Mouse (Mus musculus) hindbrain, embryonic 12.5 days (tissue): ENCODE data around the gene Dagla. TPM values are rescaled to one million over a fixed set of nuclear protein-coding genes. Genes with fewer than 3 reads are reported as not detected.

Experiments
- ATAC-seq: fragments of 200-750 bp; cut with Nextera tagmentation; 2 replicates; pipeline ENCODE4 v1.8.0; 2017; ENCODE audit warnings: moderate TSS enrichment; ENCODE audit not compliant: low FRiP score
- H3K27ac ChIP-seq: fragments of 300-500 bp; sonication (generic); 2 replicates; pipeline ENCODE4 v1.5.1; 2016; ENCODE audit warnings: mild to moderate bottlenecking
- H3K27me3 ChIP-seq: fragments of 300-500 bp; sonication (generic); 2 replicates; pipeline ENCODE4 v1.6.1; 2016; ENCODE audit warnings: mild to moderate bottlenecking
- H3K36me3 ChIP-seq: fragments of 300-500 bp; sonication (generic); 2 replicates; pipeline ENCODE4 v1.6.1; 2016; ENCODE audit warnings: mild to moderate bottlenecking
- H3K4me1 ChIP-seq: fragments of 300-500 bp; sonication (generic); 2 replicates; pipeline ENCODE4 v1.6.1; 2016
- H3K4me2 ChIP-seq: fragments of 300-500 bp; sonication (generic); replicated peaks from 2 replicates; pipeline ENCODE4 v1.6.1; 2016; ENCODE audit warnings: mild to moderate bottlenecking
- H3K4me3 ChIP-seq: fragments of 300-500 bp; sonication (generic); 2 replicates; pipeline ENCODE4 v1.5.1; 2016; ENCODE audit warnings: mild to moderate bottlenecking
- H3K9ac ChIP-seq: fragments of 300-500 bp; sonication (generic); 2 replicates; pipeline ENCODE4 v1.6.1; 2016; ENCODE audit warnings: mild to moderate bottlenecking, moderate library complexity
- H3K9me3 ChIP-seq: fragments of 300-500 bp; sonication (generic); replicated peaks from 2 replicates; pipeline ENCODE4 v1.6.1; 2016; ENCODE audit warnings: mild to moderate bottlenecking
- WGBS: fragments of 180-500 bp; shearing (Covaris S2); methylation state at CpG from one replicate; pipeline ENCODE4 v1.1.7; 2016; 5-methylcytosine and 5-hydroxymethylcytosine counted together
- polyA plus RNA-seq: library from polyadenylated mRNA; unstranded; fragments of >200 nt; fragmentation: Nextera tagmentation; extraction: Ambion mirVana; gene quantifications from 2 replicates; pipeline ENCODE4 v1.2.1, GENCODE M21; 2016

Gene Dagla
- polyA plus RNA-seq, 1 experiment from 2014 or later = 5.1 TPM

DNA sequence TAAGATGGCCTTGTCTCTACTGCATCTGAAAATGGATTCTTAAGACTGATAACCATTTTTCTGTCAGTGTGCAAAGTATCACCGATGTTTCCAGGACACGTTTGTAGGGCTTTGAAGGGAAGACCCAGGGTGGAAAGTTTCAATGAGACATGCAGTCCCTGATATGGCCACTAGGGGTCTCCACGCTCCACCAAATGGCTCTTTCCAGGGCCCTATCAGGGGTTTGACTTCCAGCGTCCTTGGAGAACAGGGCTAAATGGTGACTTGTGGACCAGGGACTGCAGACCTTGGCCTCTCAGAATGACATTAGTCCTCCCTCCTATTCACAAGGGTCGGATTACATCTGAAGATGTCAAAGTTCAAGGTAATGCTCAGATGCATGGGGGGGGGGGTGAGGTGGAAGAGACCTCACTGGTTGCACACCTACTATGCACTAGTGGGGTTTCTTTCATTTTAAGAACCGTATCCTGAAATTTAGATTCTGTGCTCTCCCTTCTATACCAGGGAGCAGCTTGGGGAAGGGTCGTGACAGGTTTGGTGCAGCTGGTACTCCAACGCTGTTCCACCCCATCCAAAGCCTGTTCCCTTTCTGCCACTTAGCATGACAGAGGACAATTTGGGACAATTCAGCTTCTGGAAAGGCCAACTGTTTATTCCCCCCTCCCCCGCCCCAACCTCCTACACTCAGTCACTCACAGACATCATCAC is 29.0 kb upstream of the Dagla start:
- Histone ChIP-seq H3K4me3 (no peak overlapping the region), H3K36me3 (no peaks in the 10 kb centered on the region), H3K27me3 (peaks cover 11% of the 10 kb centered on the region; the same call in 1 of the 2 replicates), H3K4me2 (no peak overlapping the region), H3K9me3 (no peaks in the 10 kb centered on the region), H3K4me1 (peaks cover 8% of the 10 kb centered on the region; the same call in 1 of the 2 replicates), H3K27ac (no peak overlapping the region), H3K9ac (no peak overlapping the region)
- peak; percentile 78 for ATAC-seq
- 35% methylated on average over 9 of the region's 9 CpGs for WGBS

GRCm38 (mm10) chr19:10331706-10332105 is 27.0 kb upstream of the Dagla start:
- H3K9me3 ChIP-seq = no peaks in the 10 kb centered on the region
- H3K27ac ChIP-seq = no peak overlapping the region
- no peaks in the 10 kb centered on the region for H3K36me3 ChIP-seq
- no peak overlapping the region for H3K9ac ChIP-seq
- no peak for ATAC-seq
- H3K4me3 ChIP-seq = no peak overlapping the region
- WGBS = 77% methylated on average over 4 of the region's 4 CpGs
- H3K4me1 ChIP-seq = peaks cover 6% of the 10 kb centered on the region; the same call in 1 of the 2 replicates
- H3K27me3 ChIP-seq = 0 out of 2 replicates have a peak, but pooled peaks cover 1% of the 10 kb centered on the region
- H3K4me2 ChIP-seq = no peak overlapping the region

DNA sequence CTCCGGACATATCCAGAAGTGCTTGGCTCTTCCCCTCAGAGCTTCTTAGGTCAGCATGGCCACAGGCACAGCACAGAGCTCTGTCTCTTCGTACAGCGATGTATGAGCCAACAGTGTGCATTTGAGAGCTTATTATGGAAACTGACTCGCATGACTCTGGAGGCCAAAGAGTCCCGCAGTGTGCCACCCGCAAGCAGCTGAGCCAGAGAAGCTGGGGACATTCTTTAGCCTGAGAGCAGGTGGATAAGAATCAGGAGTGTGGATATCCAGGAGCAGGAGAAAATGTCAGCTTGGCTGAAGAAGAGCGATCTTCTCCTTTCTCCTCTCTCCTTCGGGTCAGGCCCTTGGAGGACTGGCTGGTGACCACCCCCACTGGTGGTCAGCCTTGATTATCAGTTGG is 24.4 kb upstream of the Dagla start:
- 89% methylated on average over 8 of the region's 8 CpGs for WGBS
- H3K4me2 ChIP-seq = no peak overlapping the region
- H3K4me1 ChIP-seq = no peaks in the 10 kb centered on the region
- no peaks in the 10 kb centered on the region for H3K9me3 ChIP-seq
- H3K27ac ChIP-seq = no peak overlapping the region
- no peak for ATAC-seq
- no peak overlapping the region for H3K9ac ChIP-seq
- no peaks in the 10 kb centered on the region for H3K27me3 ChIP-seq
- no peaks in the 10 kb centered on the region for H3K36me3 ChIP-seq
- H3K4me3 ChIP-seq = no peak overlapping the region

GRCm38 (mm10) chr19:10326609-10327008 is 21.9 kb upstream of the Dagla start:
- ATAC-seq = no peak
- WGBS = 53% methylated on average over 3 of the region's 3 CpGs
- H3K9ac ChIP-seq = no peak overlapping the region

DNA sequence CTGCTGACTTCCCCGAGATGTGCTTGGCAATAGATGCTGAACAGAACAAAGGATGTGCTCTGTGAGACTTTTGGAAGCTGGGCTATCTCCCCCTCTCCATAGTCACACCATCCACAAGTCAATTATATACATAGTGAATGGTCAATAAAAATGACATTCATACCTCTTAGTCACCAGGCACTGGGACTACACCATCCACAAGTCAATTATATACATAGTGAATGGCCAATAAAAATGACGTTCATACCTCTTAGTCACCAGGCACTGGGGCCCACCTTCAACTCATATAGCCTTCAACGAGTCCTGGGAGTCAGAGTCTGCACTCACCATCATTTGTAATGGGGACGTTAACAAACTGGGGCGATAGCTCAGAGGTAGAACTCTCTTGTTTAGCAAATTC is 19.2 kb upstream of the Dagla start:
- no peak overlapping the region for H3K4me3 ChIP-seq
- no peak overlapping the region for H3K4me2 ChIP-seq
- no peaks in the 10 kb centered on the region for H3K9me3 ChIP-seq
- 0 out of 2 replicates have a peak, but pooled peaks cover 4% of the 10 kb centered on the region for H3K4me1 ChIP-seq
- no peaks in the 10 kb centered on the region for H3K36me3 ChIP-seq
- H3K9ac ChIP-seq = no peak overlapping the region
- no peak overlapping the region for H3K27ac ChIP-seq
- ATAC-seq = no peak
- H3K27me3 ChIP-seq = no peaks in the 10 kb centered on the region; the same call in 1 of the 2 replicates
- WGBS = 85% methylated on average over 5 of the region's 5 CpGs

More at GRCm38 (mm10) chr19:10326609-10327008, 21.9 kb upstream of the Dagla start:
- no peaks in the 10 kb centered on the region for H3K36me3 ChIP-seq
- no peak overlapping the region for H3K4me2 ChIP-seq
- H3K27ac ChIP-seq = no peak overlapping the region
- H3K4me1 ChIP-seq = 0 out of 2 replicates have a peak, but pooled peaks cover 4% of the 10 kb centered on the region
- no peaks in the 10 kb centered on the region; the same call in 1 of the 2 replicates for H3K27me3 ChIP-seq
- no peaks in the 10 kb centered on the region for H3K9me3 ChIP-seq
- no peak overlapping the region for H3K4me3 ChIP-seq

DNA sequence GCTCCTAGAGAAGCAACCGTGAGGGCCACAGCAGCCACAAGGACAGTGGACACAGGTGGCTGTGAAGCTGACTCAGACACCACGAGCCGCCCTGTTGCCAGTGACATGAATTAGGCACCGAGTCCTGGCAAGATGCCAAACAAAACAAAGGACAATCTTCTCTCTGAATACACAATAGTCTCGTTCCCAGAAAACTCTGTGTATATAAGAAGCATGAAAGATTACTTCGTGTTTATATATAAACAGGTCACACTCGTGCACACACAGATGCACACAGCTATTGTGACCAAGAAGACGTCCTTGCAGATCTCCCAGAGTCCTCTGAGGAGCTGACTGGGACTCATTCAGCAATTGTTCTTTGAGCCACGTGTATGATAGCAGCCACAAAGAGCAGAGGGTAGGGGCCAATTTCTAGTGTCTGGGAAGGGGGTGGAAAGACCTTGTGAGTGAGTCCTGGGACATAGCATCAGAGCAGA is 18.7 kb upstream of the Dagla start:
- 0 out of 2 replicates have a peak, but pooled peaks have one; percentile 35 for ATAC-seq
- H3K4me2 ChIP-seq = no peak overlapping the region
- 29% methylated on average over 9 of the region's 9 CpGs for WGBS
- H3K27me3 ChIP-seq = no peaks in the 10 kb centered on the region; the same call in 1 of the 2 replicates
- 0 out of 2 replicates have a peak, but pooled peaks cover 4% of the 10 kb centered on the region for H3K4me1 ChIP-seq
- no peak overlapping the region for H3K4me3 ChIP-seq
- H3K36me3 ChIP-seq = no peaks in the 10 kb centered on the region
- H3K27ac ChIP-seq = no peak overlapping the region
- no peak overlapping the region for H3K9ac ChIP-seq
- no peaks in the 10 kb centered on the region for H3K9me3 ChIP-seq

DNA sequence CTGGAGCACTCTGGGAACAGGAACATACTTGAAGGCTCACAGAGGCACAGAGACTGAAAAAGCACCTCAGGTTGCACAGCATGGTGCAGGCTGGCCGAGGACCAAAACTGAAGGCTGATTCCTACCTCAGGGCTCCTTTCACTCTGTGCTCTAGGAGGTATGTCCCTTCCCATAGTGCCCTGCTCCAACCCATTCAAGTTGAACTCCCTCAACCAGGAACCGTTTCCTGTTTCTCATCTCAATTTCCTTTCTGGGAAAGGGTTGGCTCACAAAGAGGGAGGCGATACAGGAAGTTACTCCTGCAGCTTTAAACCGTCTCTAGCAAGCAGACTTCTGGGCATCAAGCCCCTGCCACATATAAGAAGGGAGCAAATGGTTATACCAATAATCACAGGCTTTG is 13.1 kb upstream of the Dagla start:
- H3K4me3 ChIP-seq = no peak overlapping the region
- ATAC-seq = no peak
- WGBS = 62% methylated on average over 4 of the region's 4 CpGs

GRCm38 (mm10) chr19:10317358-10317757 is 12.7 kb upstream of the Dagla start:
- no peak overlapping the region for H3K27ac ChIP-seq
- no peak for ATAC-seq
- no peaks in the 10 kb centered on the region for H3K4me1 ChIP-seq
- 86% methylated on average over 2 of the region's 2 CpGs for WGBS
- H3K9me3 ChIP-seq = no peaks in the 10 kb centered on the region
- H3K9ac ChIP-seq = no peak overlapping the region
- no peak overlapping the region for H3K4me2 ChIP-seq
- peaks cover 2% of the 10 kb centered on the region; the same call in 1 of the 2 replicates for H3K27me3 ChIP-seq
- H3K4me3 ChIP-seq = no peak overlapping the region
- H3K36me3 ChIP-seq = no peaks in the 10 kb centered on the region

More for the DNA sequence above, 13.1 kb upstream of the Dagla start:
- Histone ChIP-seq H3K27ac (no peak overlapping the region), H3K36me3 (no peaks in the 10 kb centered on the region), H3K27me3 (peaks cover 2% of the 10 kb centered on the region; the same call in 1 of the 2 replicates), H3K4me1 (no peaks in the 10 kb centered on the region), H3K9me3 (no peaks in the 10 kb centered on the region), H3K4me2 (no peak overlapping the region), H3K9ac (no peak overlapping the region)

GRCm38 (mm10) chr19:10316956-10317355 is 12.3 kb upstream of the Dagla start:
- whole genome bisulfite sequencing = 71% methylated on average over 4 of the region's 4 CpGs
- ATAC-seq = no peak
- H3K27ac ChIP-seq = no peak overlapping the region

GRCm38 (mm10) chr19:10312072-10312471 is 7.4 kb upstream of the Dagla start:
- Histone ChIP-seq H3K9me3 (no peaks in the 10 kb centered on the region), H3K9ac (no peak overlapping the region), H3K4me2 (no peak overlapping the region), H3K27ac (no peak overlapping the region), H3K4me1 (peaks cover 9% of the 10 kb centered on the region), H3K27me3 (peaks cover 11% of the 10 kb centered on the region), H3K4me3 (no peak overlapping the region), H3K36me3 (no peaks in the 10 kb centered on the region)
- WGBS = 67% methylated on average over 8 of the region's 8 CpGs
- no peak for ATAC-seq

More at GRCm38 (mm10) chr19:10316956-10317355, 12.3 kb upstream of the Dagla start:
- no peaks in the 10 kb centered on the region for H3K36me3 ChIP-seq
- H3K4me1 ChIP-seq = no peaks in the 10 kb centered on the region
- H3K27me3 ChIP-seq = peaks cover 2% of the 10 kb centered on the region; the same call in 1 of the 2 replicates
- H3K9ac ChIP-seq = no peak overlapping the region
- H3K4me3 ChIP-seq = no peak overlapping the region
- H3K9me3 ChIP-seq = no peaks in the 10 kb centered on the region
- no peak overlapping the region for H3K4me2 ChIP-seq

DNA sequence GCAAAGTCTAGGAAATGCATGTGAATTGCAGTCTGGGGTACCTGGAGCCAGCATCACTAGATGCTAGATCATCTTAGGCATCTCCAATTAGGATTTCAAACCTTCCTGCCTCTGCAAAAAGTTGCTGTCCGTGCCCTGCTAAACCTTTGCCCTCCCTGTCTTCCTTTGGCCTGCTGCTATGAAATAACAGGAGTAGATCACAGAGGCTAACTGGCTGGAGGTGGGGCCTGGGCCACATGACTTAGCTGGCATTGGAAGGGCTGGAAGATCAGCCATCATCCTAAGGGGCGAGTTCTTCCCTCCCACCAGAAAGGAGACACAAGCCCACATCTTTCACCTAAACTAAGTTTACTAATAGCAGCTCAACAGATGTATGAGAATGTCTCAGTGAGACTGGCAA is 4.3 kb upstream of the Dagla start:
- WGBS = 56% methylated on average over 2 of the region's 2 CpGs
- ATAC-seq = no peak
- H3K27me3 ChIP-seq = peaks cover 28% of the 10 kb centered on the region

GRCm38 (mm10) chr19:10307941-10308340 is 3.3 kb upstream of the Dagla start:
- WGBS = 38% methylated on average over 6 of the region's 6 CpGs

More for the DNA sequence above, 4.3 kb upstream of the Dagla start:
- H3K9me3 ChIP-seq = no peaks in the 10 kb centered on the region
- H3K36me3 ChIP-seq = no peaks in the 10 kb centered on the region
- no peak overlapping the region for H3K27ac ChIP-seq
- H3K4me3 ChIP-seq = no peak overlapping the region
- H3K9ac ChIP-seq = no peak overlapping the region
- H3K4me1 ChIP-seq = peaks cover 16% of the 10 kb centered on the region
- no peak overlapping the region for H3K4me2 ChIP-seq

More at GRCm38 (mm10) chr19:10307941-10308340, 3.3 kb upstream of the Dagla start:
- H3K4me1 ChIP-seq = peaks cover 21% of the 10 kb centered on the region
- no peak overlapping the region for H3K27ac ChIP-seq
- H3K9me3 ChIP-seq = no peaks in the 10 kb centered on the region
- 0 out of 2 replicates have a peak overlapping the region, but pooled peaks have one; percentile 18 for H3K9ac ChIP-seq
- H3K27me3 ChIP-seq = peaks cover 38% of the 10 kb centered on the region
- H3K4me3 ChIP-seq = no peak overlapping the region
- no peaks in the 10 kb centered on the region for H3K36me3 ChIP-seq
- H3K4me2 ChIP-seq = no peak overlapping the region
- no peak for ATAC-seq
